Mouse (Mus musculus) hindlimb bud, embryonic 11.5 days (tissue): ENCODE data around the gene Elane.

Source experiments
- DNase-seq: peaks from one replicate; pipeline ENCODE4 v3.0.0-alpha.2; 2012; ENCODE audit warnings: low read depth, low spot score; ENCODE audit errors: extremely low spot score

Gene Elane

GRCm38 (mm10) chr10:79886054-79886453 is at the start of gene Elane:
Elane (plus strand) TSS chr10:79886247.
- DNase-seq: no peak

DNA sequence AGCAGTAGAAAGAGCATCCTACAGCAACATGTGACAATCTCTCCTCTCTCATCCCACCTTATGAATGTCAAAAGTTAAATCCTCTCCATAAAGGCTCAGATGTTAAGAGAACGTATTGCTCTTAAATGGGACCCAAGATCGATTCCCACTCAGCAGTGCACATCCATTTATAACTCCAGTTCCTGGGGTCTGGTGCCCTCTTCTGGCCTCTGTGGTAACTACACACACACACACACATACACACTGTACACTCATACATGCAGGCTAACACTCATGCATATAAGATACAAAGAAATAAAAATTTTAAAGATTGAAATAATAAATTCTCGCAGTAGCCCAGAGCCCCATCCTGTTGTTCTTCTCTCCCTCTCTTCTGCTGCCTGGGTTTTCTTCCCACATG is 49.1 kb upstream of the Elane start:
- DNase-seq: no peak

DNA sequence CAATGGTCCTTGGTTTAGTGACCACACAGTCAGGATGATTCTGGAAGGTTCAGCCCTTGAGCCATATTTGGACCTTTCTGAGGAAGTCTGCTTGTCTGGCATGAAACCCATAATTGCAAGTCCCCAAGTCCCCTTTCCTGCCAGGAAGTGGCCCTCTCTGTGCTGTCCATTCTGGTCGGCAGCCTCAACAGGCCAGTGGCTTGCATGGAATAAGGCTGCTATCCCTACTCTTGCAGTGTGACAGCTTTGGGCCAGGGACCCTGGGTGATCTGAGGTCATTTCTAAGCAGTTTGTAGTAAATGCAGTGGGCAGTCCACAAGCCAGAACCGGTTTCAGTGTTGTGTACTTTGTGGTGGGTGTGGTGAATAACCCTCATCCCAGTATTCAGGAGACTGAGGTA is 47.9 kb upstream of the Elane start:
- no peak for DNase-seq

DNA sequence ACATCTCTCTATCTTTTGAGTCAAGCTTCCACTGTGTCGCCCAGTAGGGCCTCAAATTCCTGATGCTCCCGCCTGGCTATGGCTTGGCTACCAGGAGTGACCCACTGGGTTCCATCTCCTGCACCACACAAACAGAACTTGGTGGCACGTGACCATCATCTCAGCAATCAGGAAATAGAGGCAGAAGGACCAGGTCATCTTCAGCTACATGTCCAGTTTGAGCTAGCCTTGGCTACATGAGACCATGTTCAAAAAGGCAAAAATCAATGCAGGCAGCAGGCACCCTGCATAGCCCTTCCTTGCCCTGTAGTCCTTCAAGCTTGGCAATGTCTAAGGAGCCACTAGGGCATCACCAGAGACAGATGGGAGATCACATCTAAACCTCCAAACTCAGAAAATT is 46.0 kb upstream of the Elane start:
- DNase-seq: no peak

DNA sequence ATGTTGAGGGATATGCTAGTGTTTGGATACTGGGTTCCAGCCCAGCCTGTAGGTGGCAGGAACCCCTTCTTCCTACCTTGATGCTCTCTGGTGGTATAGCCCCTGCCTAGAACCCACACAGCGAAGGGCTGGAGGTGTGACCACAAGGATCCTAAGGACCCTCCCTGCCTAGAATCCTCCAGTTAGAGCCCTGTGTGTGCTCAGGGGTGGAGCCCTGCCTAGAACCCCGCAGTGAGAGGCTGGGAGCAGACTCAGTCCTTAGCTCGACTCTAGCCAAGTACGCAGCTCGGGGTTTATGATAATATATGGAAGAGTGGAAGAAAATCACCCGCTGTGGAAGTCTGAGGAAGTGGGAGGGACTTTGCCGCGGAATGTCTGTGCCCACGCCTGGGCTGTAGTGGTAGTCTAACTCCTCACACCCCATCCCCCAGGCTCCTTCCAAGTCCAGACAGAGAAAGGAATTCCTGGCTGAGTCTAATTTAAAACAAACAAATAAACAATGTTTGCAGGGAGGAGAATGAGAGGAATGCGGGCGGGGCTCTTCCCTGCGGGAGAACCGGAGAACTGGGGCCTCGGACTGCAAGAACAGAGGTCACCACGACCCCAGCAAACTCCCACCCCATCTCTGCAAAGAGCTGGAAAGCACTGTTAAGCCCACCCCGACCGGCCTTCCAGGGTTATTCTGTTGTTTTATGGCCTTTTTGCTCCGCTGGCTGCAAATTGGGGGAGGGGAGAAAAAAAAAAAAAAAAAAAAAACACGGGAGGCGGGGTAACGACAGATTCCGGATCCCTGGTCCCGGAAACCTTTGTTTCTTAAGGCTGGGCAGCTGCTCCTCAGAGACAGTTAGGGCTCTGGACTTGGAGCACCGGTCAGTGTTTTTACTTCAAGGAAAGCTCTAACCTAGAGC is 45.1 kb upstream of the Elane start:
- peak; percentile 63 for DNase-seq

- no peak for DNase-seq
Observed at GRCm38 (mm10) chr10:79842322-79842721, 43.7 kb upstream of the Elane start.

DNA sequence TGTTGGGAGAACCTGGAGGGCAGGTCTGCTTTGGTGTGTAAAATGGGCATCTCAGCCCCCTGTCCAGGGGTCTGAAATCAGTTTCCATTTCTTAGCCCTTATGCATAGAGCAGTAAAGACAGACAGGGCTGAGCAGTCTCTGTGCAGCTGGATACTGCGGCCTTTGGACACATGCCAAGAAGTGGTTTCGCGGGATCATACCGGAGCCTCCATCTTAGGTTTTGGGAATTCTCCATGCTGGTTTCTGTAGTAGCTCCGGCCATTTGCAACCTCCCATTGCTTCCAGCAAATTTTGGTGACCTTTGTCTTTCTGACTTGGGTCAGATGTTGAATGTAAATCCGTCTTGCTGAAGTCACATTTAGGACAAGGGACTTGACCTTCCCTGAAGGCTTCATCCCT is 42.6 kb upstream of the Elane start:
- DNase-seq: no peak

GRCm38 (mm10) chr10:79846553-79846952 is 39.5 kb upstream of the Elane start:
- no peak for DNase-seq

- no peak for DNase-seq
Observed at GRCm38 (mm10) chr10:79849941-79850628, 36.0 kb upstream of the Elane start.

- no peak for DNase-seq
Observed at GRCm38 (mm10) chr10:79851653-79852052, 34.4 kb upstream of the Elane start.

- DNase-seq: no peak
Observed at GRCm38 (mm10) chr10:79852107-79852789, 33.8 kb upstream of the Elane start.

DNA sequence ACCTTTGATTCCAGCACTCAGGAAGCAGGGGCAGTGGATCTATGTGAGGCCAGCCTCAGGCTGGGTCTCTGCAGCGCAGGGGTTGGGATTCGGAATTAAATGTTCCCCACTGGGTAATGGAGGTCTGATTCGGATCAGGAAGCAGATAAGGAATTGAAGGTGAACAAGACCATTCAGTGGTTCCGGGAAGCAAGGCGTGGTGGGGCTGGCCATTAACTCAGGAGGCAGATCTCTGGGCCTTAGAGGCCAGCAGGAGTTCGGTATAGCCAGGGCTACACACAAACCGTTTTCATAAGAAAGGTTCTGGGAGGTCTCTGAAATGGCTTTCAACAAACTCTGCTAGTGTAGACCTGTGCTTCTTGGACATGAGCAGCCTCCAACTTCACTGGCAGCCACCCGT is 33.2 kb upstream of the Elane start:
- DNase-seq: no peak

DNA sequence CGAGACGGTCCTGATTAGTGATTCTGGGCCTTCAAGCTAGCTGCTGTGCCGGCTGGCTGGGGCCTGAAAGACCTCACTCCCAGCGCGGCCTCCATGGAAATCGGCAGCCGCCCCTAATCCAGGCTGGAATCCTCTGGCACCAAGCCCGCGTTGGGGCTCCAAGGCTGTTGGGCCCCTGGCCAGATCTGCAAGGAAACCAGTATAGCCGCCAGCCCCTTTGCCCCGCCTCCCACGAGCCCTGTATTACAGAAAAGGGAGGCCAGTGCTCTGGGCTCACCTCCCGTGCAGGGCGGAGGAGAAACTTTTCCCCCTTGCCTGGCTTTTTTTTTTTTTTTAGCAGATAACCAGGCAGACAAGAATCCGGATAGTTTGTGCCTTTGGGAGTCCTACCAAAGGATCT is 32.7 kb upstream of the Elane start:
- DNase-seq: no peak

DNA sequence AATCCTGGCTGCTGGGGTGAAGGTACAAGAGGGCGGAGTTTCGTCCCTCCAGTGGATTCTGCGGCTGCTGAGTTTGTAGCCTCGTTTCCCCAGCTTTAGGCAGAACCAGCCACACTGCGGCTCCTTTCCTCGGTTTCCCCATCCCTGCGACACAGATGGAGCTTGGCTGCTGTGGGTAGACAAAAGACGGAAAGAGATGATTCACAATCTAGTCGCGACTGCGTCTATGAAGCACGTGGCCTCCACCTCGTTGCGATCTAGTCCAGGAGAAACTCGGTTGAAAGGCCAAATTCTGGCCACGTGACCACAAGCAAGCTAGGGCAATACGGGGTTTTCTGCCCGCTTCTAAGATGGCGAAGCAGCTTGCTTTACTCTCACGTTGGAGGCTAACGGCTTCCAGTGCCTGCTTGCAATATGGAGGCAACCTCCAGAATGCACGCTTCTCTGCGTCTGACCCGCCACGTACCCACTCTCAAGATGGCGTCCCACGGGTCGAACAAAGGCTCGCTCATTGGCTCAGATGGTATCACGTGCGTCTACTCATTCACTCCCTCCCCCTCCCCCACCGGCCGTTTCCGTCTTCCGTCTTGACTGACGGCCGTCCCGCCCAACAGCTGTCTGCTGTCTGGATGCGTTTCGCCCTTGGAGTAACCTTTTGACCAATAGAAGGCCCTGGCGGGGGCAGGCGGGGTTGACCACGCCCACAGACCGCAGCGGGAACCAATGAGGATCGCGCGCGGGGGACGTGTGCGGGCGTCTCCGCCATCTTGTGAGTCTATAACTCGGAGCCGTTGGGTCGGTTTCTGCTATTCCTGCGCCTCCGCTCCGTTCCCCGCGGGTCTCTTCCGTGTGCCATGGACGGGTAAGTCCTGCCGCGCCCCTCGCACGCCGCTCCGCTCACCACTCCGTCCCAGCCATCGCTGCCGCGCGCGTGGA is 31.9 kb upstream of the Elane start, which contains the start of gene Ptbp1:
TSS of gene Ptbp1 (plus strand) at position 568 of the 936 bp plus-strand sequence.
- DNase-seq: peak; percentile 98

GRCm38 (mm10) chr10:79854801-79855541 is 31.1 kb upstream of the Elane start:
- DNase-seq: no peak

DNA sequence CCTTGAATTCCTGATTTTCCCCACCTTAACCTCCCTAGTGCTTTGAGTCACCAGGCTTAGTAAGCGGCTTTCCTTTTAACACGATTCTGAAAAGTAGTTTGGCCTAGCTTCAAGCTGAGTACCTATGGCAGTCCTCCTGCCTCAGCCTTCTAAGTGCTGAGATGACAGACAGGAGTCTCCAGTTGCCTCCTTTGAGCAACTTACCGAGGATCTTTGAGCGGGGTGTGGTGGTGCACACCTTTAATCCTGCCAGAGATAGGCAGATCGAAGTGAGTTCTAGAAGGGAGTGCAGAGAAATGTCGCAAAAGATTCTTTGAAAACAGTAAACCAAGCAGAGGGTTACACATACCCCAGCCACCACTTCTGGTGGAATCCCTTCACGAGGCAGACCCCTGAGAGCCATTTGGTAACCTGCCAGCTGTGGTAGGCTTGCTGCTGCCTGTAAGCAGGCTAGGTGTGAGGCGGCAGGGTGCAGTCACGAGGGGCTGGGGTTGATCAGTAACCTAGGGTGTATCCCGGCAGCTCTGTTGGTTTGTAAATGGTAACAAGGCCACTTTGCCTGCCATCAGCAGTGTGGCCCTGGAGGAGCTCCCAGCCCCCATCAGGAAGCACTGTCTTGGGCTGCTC is 30.4 kb upstream of the Elane start:
- no peak for DNase-seq

DNA sequence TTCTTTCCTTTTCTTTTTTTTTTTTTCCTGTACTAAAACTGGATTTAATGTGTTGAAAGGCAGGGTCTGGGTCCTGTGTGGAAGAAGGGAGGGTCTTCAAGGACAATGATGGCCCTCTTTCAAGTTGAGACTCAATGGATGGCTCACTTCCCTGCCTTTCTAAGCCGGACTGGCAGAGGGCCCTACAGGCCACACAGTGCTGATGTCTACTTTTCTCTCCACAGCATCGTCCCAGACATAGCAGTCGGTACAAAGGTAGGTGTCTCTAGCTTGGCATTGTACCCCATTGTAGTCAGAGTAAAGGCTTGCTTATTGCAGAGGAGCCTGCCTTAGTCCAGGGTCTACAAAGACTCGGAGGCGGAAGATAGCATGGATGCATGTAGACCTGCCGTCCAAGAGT is 29.8 kb upstream of the Elane start:
- DNase-seq: no peak

GRCm38 (mm10) chr10:79856704-79857451 is 29.2 kb upstream of the Elane start:
- no peak for DNase-seq

DNA sequence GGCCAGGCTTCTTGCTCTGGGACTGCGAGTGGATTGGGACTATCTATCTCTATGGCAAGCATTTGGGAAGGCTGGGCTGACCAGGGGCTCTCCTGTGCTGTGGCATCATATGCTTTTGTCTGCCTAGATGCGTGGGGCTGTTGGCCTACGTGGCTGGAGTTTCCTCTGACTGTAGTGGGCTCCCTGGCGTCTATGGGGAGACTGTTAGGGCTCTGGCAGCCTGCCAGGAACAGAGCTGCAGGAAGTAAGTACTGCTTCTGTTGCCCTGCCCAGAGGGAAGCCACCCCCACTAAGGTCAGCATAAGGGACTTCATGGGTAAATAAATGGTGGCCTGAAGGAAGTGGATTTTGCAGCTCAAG is 28.6 kb upstream of the Elane start:
- no peak for DNase-seq
